Mouse (Mus musculus): ENCODE measurements around the gene Rfc2. TPM values are rescaled to one million over a fixed set of nuclear protein-coding genes. Genes with fewer than 3 reads are reported as not detected.

Rfc2 gene
- polyA plus RNA-seq, 1 experiment from 2014 or later, result 155 TPM

GRCm38 (mm10) chr5:134568964-134569491, 12.1 kb upstream of the Rfc2 start:
- H3K4me1 ChIP-seq (replicated peaks; ENCODE audit: insufficient read depth, low read length), result peaks cover 17% of the 10 kb centered on the region; the same call in 1 of the 2 replicates
- TF ChIP-seq CTCF (IDR thresholded peaks at IDR 0.05; ENCODE audit: low read depth), result no peak
- H3K4me2 ChIP-seq (ENCODE audit: low read length), result no peak overlapping the region
- WGBS, result 32% methylated on average over 8 of the region's 8 CpGs
- DNase-seq (ENCODE audit: low spot score) (peak; percentile 83), ATAC-seq (replicated peaks; ENCODE audit: low FRiP score, low read depth) (peak; percentile 81)
- H3K36me3 ChIP-seq (ENCODE audit: insufficient read depth, low read length), result no peaks in the 10 kb centered on the region
- H3K4me3 ChIP-seq (replicated peaks; ENCODE audit: low read depth, low read length), result no peak overlapping the region
- H3K27me3 ChIP-seq (ENCODE audit: insufficient read depth, low read length), result no peaks in the 10 kb centered on the region
- H3K9ac ChIP-seq (ENCODE audit: low read depth, low read length), result no peak overlapping the region
- H3K9me3 ChIP-seq (replicated peaks; ENCODE audit: low read length), result no peaks in the 10 kb centered on the region
- peak overlapping the region; percentile 86 for H3K27ac ChIP-seq

- under 1% methylated on average over 23 of the region's 23 CpGs for WGBS
- Histone ChIP-seq H3K4me1 (replicated peaks; ENCODE audit: insufficient read depth, low read length) (peaks cover 17% of the 10 kb centered on the region; the same call in 1 of the 2 replicates), H3K27me3 (ENCODE audit: insufficient read depth, low read length) (no peaks in the 10 kb centered on the region), H3K27ac (peak overlapping the region; percentile 93), H3K4me3 (replicated peaks; ENCODE audit: low read depth, low read length) (peak overlapping the region; percentile 37), H3K9me3 (replicated peaks; ENCODE audit: low read length) (no peaks in the 10 kb centered on the region), H3K9ac (ENCODE audit: low read depth, low read length) (peak overlapping the region; percentile 67), H3K4me2 (ENCODE audit: low read length) (peak overlapping the region; percentile 78), H3K36me3 (ENCODE audit: insufficient read depth, low read length) (no peaks in the 10 kb centered on the region)
- peak; percentile 64 for ATAC-seq (replicated peaks; ENCODE audit: low FRiP score, low read depth)
- TF ChIP-seq CTCF (IDR thresholded peaks at IDR 0.05; ENCODE audit: low read depth), result no peak
- DNase-seq (ENCODE audit: low spot score), result peak; percentile 96
Measured at GRCm38 (mm10) chr5:134571730-134572507, 9.2 kb upstream of the Rfc2 start.

- no peak; the same call in 1 of the 2 replicates for ATAC-seq (replicated peaks; ENCODE audit: low FRiP score, low read depth)
- no peaks in the 10 kb centered on the region for H3K36me3 ChIP-seq (ENCODE audit: insufficient read depth, low read length)
- WGBS, result 24% methylated on average over 10 of the region's 10 CpGs
Measured at GRCm38 (mm10) chr5:134572508-134573214, 8.5 kb upstream of the Rfc2 start.

GRCm38 (mm10) chr5:134575833-134576232, 5.3 kb upstream of the Rfc2 start:
- TF ChIP-seq CTCF (IDR thresholded peaks at IDR 0.05; ENCODE audit: low read depth), result no peak
- H3K4me2 ChIP-seq (ENCODE audit: low read length), result no peak overlapping the region
- H3K9ac ChIP-seq (ENCODE audit: low read depth, low read length), result no peak overlapping the region
- no peak overlapping the region for H3K4me3 ChIP-seq (replicated peaks; ENCODE audit: low read depth, low read length)
- DNase-seq (ENCODE audit: low spot score) (no peak), ATAC-seq (replicated peaks; ENCODE audit: low FRiP score, low read depth) (no peak)
- H3K27ac ChIP-seq, result no peak overlapping the region
- H3K36me3 ChIP-seq (ENCODE audit: insufficient read depth, low read length), result no peaks in the 10 kb centered on the region
- H3K4me1 ChIP-seq (replicated peaks; ENCODE audit: insufficient read depth, low read length), result peaks cover 10% of the 10 kb centered on the region; the same call in 1 of the 2 replicates
- 97% methylated on average over 5 of the region's 5 CpGs for WGBS
- no peaks in the 10 kb centered on the region for H3K27me3 ChIP-seq (ENCODE audit: insufficient read depth, low read length)
- no peaks in the 10 kb centered on the region for H3K9me3 ChIP-seq (replicated peaks; ENCODE audit: low read length)

More at GRCm38 (mm10) chr5:134572508-134573214, 8.5 kb upstream of the Rfc2 start:
- peak; percentile 72 for DNase-seq (ENCODE audit: low spot score)
- H3K4me2 ChIP-seq (ENCODE audit: low read length), result peak overlapping the region; percentile 78
- H3K27ac ChIP-seq, result peak overlapping the region; percentile 93
- no peaks in the 10 kb centered on the region for H3K27me3 ChIP-seq (ENCODE audit: insufficient read depth, low read length)
- no peak for TF ChIP-seq CTCF (IDR thresholded peaks at IDR 0.05; ENCODE audit: low read depth)
- H3K9ac ChIP-seq (ENCODE audit: low read depth, low read length), result peak overlapping the region; percentile 67
- peaks cover 17% of the 10 kb centered on the region; the same call in 1 of the 2 replicates for H3K4me1 ChIP-seq (replicated peaks; ENCODE audit: insufficient read depth, low read length)
- H3K4me3 ChIP-seq (replicated peaks; ENCODE audit: low read depth, low read length), result peak overlapping the region; percentile 37
- no peaks in the 10 kb centered on the region for H3K9me3 ChIP-seq (replicated peaks; ENCODE audit: low read length)

GRCm38 (mm10) chr5:134576517-134577220, 4.5 kb upstream of the Rfc2 start:
- ATAC-seq (replicated peaks; ENCODE audit: low FRiP score, low read depth) (no peak), DNase-seq (ENCODE audit: low spot score) (no peak)
- WGBS, result 72% methylated on average over 14 of the region's 14 CpGs
- TF ChIP-seq CTCF (IDR thresholded peaks at IDR 0.05; ENCODE audit: low read depth), result peak; percentile 34; the same call in 1 of the 2 replicates
- Histone ChIP-seq H3K9ac (ENCODE audit: low read depth, low read length) (no peak overlapping the region), H3K36me3 (ENCODE audit: insufficient read depth, low read length) (no peaks in the 10 kb centered on the region), H3K4me3 (replicated peaks; ENCODE audit: low read depth, low read length) (no peak overlapping the region), H3K4me1 (replicated peaks; ENCODE audit: insufficient read depth, low read length) (peaks cover 10% of the 10 kb centered on the region; the same call in 1 of the 2 replicates), H3K27me3 (ENCODE audit: insufficient read depth, low read length) (no peaks in the 10 kb centered on the region), H3K4me2 (ENCODE audit: low read length) (no peak overlapping the region), H3K9me3 (replicated peaks; ENCODE audit: low read length) (no peaks in the 10 kb centered on the region), H3K27ac (no peak overlapping the region)

All from kidney, postnatal 0 days (tissue).